Mouse (Mus musculus) heart, embryonic 11.5 days (tissue): ENCODE data around the gene Gm20547. TPM values are rescaled to one million over a fixed set of nuclear protein-coding genes. Genes with fewer than 3 reads are reported as not detected.
A peak's percentile ranks its signal among the peaks of the same experiment; 100 is the strongest.

Source experiments
- ATAC-seq: fragments of 200-750 bp; cut with Nextera tagmentation; replicated peaks from 2 replicates; pipeline ENCODE4 v1.8.0; 2017; ENCODE audit warnings: moderate library complexity; ENCODE audit not compliant: insufficient number of reproducible peaks, low FRiP score, low TSS enrichment
- H3K27ac ChIP-seq: fragments of 300-500 bp; sonication (generic); 2 replicates; pipeline ENCODE4 v1.5.1; 2014; ENCODE audit warnings: mild to moderate bottlenecking, low read depth, low read length
- H3K27me3 ChIP-seq: fragments of 300-500 bp; sonication (generic); 2 replicates; pipeline ENCODE4 v1.6.1; 2014; ENCODE audit warnings: mild to moderate bottlenecking, low read length, mixed read lengths; ENCODE audit not compliant: control insufficient read depth, insufficient read depth
- H3K36me3 ChIP-seq: fragments of 300-500 bp; sonication (generic); 2 replicates; pipeline ENCODE4 v1.6.1; 2014; ENCODE audit warnings: mild to moderate bottlenecking, low read length, moderate library complexity, mixed read lengths; ENCODE audit not compliant: control insufficient read depth, insufficient read depth
- H3K4me1 ChIP-seq: fragments of 300-500 bp; sonication (generic); 2 replicates; pipeline ENCODE4 v1.6.1; 2014; ENCODE audit warnings: low read length; ENCODE audit not compliant: control insufficient read depth, insufficient read depth
- H3K4me2 ChIP-seq: fragments of 300-500 bp; sonication (generic); 2 replicates; pipeline ENCODE4 v1.6.1; 2014; ENCODE audit warnings: mild to moderate bottlenecking, moderate library complexity
- H3K4me3 ChIP-seq: fragments of 300-500 bp; sonication (generic); 2 replicates; pipeline ENCODE4 v1.5.1; 2014; ENCODE audit warnings: low read depth, low read length
- H3K9ac ChIP-seq: fragments of 300-500 bp; sonication (generic); 2 replicates; pipeline ENCODE4 v1.6.1; 2014; ENCODE audit warnings: mild to moderate bottlenecking, low read depth, low read length, moderate library complexity
- H3K9me3 ChIP-seq: fragments of 300-500 bp; sonication (generic); replicated peaks from 2 replicates; pipeline ENCODE4 v1.6.1; 2016; ENCODE audit warnings: low read length; ENCODE audit not compliant: control insufficient read depth
- WGBS: fragments of 180-500 bp; shearing (Covaris S2); extraction: QIAGEN DNeasy Blood & Tissue Kit; methylation state at CpG from one replicate; pipeline ENCODE4 v1.1.7; 2014; ENCODE audit not compliant: insufficient replicate concordance; 5-methylcytosine and 5-hydroxymethylcytosine counted together
- polyA plus RNA-seq: library from polyadenylated mRNA; unstranded; fragments of >200 nt; fragmentation: Nextera tagmentation; extraction: Ambion mirVana; gene quantifications from 2 replicates; pipeline ENCODE4 v1.2.1, GENCODE M21; 2014

Gene Gm20547
- not detected in 2 replicates for polyA plus RNA-seq

DNA sequence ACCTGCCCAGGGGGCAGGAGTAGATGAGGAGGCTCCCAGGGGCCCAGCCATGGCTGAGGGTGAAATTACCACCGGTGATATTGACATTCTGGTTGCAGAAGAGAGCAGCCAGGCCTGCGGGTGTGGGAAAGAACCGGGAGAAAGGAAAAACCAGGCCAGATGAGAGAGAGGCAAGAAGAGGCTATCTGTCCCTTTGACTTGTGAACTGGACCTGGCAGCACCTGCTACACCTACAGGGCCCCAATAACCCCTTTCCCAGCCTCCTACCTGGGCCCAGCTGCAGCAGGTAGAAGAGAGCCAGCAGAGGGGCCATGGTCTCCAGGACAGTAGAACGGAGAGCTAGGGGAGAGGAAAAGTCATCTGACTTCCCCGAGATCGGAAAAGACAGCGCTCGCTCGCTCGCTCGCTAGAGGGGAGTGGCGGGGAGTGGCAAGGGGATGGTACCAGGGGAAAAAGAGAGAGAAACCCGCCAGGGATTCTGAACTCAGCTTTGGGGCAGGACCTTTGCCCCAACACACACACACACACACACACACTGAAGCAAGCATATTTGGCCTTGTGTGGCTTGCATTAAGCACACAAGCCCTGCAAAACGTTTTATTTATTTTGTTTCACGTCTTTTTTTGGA, at the start of gene Gm20547:
Gm20547 (minus strand) TSS at position 360 of the 628 bp plus-strand sequence.
- ATAC-seq = no peak
- 0 out of 2 replicates have a peak within 1 kb of the TSS, but pooled peaks have one; percentile 0 for H3K4me3 ChIP-seq

DNA sequence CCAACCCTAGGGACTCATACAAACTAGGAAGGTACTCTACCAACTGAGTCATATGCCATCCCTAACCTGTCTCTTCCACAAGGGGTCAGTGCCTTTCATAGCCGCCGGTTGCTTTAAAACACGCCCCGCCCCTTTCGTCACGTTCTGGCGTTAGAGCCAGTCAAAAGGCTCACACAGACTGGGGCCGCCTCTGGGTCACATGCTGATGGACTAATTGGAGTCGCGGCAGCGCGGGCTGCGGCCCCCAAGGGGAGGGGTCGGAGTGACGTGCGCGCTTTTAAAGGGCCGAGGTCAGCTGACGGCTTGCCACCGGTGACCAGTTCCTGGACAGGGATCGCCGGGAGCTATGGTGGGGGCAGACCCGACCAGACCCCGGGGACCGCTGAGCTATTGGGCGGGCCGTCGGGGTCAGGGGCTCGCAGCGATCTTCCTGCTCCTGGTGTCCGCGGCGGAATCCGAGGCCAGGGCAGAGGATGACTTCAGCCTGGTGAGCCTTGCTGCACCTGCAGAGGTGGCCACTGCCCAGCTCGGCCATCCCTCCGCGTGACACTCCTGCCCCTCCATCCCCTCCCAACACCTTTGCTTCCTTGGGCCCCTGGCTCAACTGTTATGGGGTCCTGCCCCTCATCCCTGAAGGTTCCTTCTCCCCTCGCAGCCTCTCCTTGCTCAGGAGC, 49.4 kb upstream of the Gm20547 start, which contains the start of gene Neu1:
Neu1 (plus strand) TSS at position 193 of the 674 bp plus-strand sequence.
- no peaks in the 10 kb centered on the region for H3K27me3 ChIP-seq
- H3K27ac ChIP-seq = no peak within 1 kb of the TSS
- peak within 1 kb of the TSS; percentile 68 for H3K4me3 ChIP-seq
- no peaks in the 10 kb centered on the region for H3K9me3 ChIP-seq
- H3K36me3 ChIP-seq = 0 out of 2 replicates have a peak, but pooled peaks cover 4% of the 10 kb centered on the region
- H3K4me1 ChIP-seq = peaks cover 7% of the 10 kb centered on the region; the same call in 1 of the 2 replicates
- peak within 1 kb of the TSS; percentile 97 for H3K4me2 ChIP-seq
- H3K9ac ChIP-seq = peak within 1 kb of the TSS; percentile 80
- 1% methylated on average over 38 of the region's 38 CpGs for WGBS
- ATAC-seq = peak; percentile 92

More for the DNA sequence above, at the start of gene Gm20547:
- H3K4me2 ChIP-seq = peak within 1 kb of the TSS; percentile 36
- H3K27ac ChIP-seq = no peak within 1 kb of the TSS
- H3K9ac ChIP-seq = peak within 1 kb of the TSS; percentile 8; the same call in 1 of the 2 replicates
- peaks cover 8% of the 10 kb centered on the region; the same call in 1 of the 2 replicates for H3K4me1 ChIP-seq
- H3K9me3 ChIP-seq = no peaks in the 10 kb centered on the region
- H3K27me3 ChIP-seq = no peaks in the 10 kb centered on the region; the same call in 1 of the 2 replicates
- no peaks in the 10 kb centered on the region for H3K36me3 ChIP-seq
- 12% methylated on average over 15 of the region's 15 CpGs for WGBS

DNA sequence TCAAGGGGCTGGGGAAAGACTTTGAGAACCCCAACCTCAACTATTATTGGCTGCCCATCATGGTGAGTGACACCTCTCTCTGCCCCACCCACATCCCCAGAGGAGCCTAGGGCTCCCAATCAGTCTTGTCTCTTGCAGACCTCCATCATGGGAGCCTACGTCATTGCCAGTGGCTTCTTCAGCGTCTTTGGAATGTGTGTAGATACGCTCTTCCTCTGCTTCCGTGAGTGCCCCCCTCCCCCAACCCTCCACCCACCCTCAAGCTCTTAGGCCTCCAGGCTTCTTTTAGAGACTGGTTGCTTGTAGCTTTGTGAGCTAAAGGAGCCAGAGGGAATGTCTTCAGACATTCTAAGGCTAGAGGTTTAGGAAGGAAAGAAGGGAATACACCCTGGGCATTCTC, 47.0 kb upstream of the Gm20547 start:
- H3K9ac ChIP-seq = no peak overlapping the region
- no peak overlapping the region for H3K4me2 ChIP-seq
- H3K4me1 ChIP-seq = peaks cover 7% of the 10 kb centered on the region; the same call in 1 of the 2 replicates
- H3K4me3 ChIP-seq = no peak overlapping the region
- H3K9me3 ChIP-seq = no peaks in the 10 kb centered on the region
- 32% methylated on average over 4 of the region's 4 CpGs for WGBS
- no peak overlapping the region for H3K27ac ChIP-seq
- H3K36me3 ChIP-seq = 0 out of 2 replicates have a peak, but pooled peaks cover 2% of the 10 kb centered on the region
- no peak for ATAC-seq
- H3K27me3 ChIP-seq = no peaks in the 10 kb centered on the region

DNA sequence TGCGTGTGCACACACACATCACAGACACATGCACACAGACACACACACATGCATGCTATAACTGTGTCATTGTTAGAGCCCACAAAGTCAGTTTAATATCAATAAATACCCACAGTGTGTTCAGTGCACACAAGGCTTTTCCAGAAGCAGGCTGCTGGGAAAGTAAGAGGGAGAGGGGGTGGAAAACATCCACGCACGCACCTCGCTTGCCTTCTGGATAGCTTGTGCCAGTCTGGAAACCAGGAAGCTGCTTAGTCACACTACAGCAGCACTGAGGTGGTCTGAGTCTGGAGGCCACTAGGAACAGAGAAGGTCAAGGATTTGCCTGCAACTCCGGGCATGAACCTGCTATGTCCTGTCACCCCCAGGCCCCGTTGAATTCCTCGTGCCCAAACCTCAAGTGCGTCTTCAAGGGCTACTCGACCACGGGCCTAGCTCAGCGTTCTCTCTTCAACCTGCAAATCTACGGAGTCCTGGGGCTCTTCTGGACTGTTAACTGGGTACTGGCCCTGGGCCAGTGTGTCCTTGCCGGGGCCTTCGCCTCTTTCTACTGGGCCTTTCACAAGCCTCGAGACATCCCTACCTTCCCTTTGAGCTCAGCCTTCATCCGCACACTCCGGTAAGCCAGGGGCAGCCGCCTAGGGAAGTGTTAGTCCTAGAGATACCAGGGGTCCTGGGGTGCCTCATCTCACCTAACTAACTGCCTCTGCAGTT, 45.6 kb upstream of the Gm20547 start:
- Histone ChIP-seq H3K4me1 (peaks cover 7% of the 10 kb centered on the region; the same call in 1 of the 2 replicates), H3K9me3 (no peaks in the 10 kb centered on the region), H3K4me3 (no peak overlapping the region), H3K27ac (no peak overlapping the region), H3K4me2 (no peak overlapping the region), H3K9ac (no peak overlapping the region), H3K27me3 (no peaks in the 10 kb centered on the region), H3K36me3 (no peaks in the 10 kb centered on the region)
- WGBS = 84% methylated on average over 18 of the region's 18 CpGs
- ATAC-seq = no peak

DNA sequence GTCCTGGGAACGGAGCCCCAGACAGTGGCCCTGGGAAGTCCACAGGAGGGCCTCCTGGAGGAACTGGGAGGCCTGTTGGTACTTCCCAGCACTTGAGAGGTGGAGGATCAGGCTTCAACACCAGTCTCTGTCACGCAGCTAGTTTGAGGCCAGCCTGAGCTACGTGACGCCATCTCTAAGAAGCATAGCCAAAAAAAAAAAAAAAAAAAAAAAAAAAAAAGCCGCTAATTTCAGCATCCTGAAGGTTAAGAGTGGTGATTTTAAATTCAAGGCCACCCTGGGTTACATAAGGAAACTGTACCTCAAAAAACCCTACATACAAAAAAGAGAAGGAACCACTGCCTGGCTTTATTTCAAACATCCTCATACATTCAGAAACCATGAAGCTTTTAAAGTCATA, 42.4 kb upstream of the Gm20547 start:
- Histone ChIP-seq H3K27ac (no peak overlapping the region), H3K36me3 (no peaks in the 10 kb centered on the region), H3K9me3 (no peaks in the 10 kb centered on the region), H3K9ac (no peak overlapping the region), H3K4me3 (no peak overlapping the region), H3K4me1 (0 out of 2 replicates have a peak, but pooled peaks cover 2% of the 10 kb centered on the region), H3K27me3 (no peaks in the 10 kb centered on the region), H3K4me2 (no peak overlapping the region)
- no peak for ATAC-seq
- WGBS = 61% methylated on average over 5 of the region's 5 CpGs

DNA sequence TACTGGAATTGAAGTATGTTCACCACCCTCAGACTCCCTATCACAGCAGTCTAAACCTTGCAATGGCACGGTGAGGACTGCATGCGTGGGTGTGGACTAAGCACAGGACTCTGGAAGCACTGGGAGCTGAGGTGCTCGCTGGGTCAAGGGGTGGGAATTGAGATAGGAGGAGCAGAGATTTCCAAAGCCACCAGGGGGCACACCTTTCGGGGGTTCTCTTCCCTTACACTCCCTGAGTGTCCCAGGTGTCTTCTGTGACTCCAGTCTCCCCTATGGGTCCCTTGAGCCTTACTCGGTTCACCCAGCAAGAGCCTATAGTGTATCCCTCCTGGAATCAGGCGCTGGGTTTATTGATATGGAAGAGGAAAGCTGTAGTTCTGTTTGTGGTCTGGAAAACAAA, 41.1 kb upstream of the Gm20547 start:
- WGBS = 43% methylated on average over 6 of the region's 6 CpGs
- Histone ChIP-seq H3K4me1 (no peaks in the 10 kb centered on the region), H3K4me2 (no peak overlapping the region), H3K27me3 (no peaks in the 10 kb centered on the region), H3K36me3 (no peaks in the 10 kb centered on the region), H3K27ac (no peak overlapping the region), H3K4me3 (no peak overlapping the region), H3K9me3 (no peaks in the 10 kb centered on the region), H3K9ac (no peak overlapping the region)
- no peak for ATAC-seq

DNA sequence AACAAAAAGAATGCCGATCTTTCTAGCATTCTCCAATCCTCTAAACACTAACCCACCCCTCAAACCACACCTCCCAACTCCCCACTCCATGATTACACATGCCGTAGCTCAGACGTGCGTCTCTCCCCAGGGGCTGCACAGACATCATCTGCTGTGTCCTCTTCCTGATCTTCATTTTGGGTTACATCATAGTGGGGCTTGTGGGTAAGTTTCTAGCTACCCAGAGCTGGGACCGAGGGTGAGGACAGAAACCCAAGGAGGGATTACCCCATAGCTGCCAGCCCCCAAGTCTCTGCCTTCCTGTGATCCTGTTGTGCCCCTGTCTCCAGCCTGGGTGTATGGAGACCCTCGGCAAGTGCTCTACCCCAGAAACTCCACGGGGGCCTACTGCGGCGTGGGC, 35.3 kb upstream of the Gm20547 start:
- no peak for ATAC-seq
- Histone ChIP-seq H3K27me3 (no peaks in the 10 kb centered on the region), H3K4me3 (no peak overlapping the region), H3K4me2 (no peak overlapping the region), H3K4me1 (no peaks in the 10 kb centered on the region), H3K9me3 (no peaks in the 10 kb centered on the region), H3K9ac (peak overlapping the region; percentile 28; the same call in 1 of the 2 replicates), H3K27ac (no peak overlapping the region), H3K36me3 (peaks cover 14% of the 10 kb centered on the region)
- WGBS = 64% methylated on average over 9 of the region's 9 CpGs

DNA sequence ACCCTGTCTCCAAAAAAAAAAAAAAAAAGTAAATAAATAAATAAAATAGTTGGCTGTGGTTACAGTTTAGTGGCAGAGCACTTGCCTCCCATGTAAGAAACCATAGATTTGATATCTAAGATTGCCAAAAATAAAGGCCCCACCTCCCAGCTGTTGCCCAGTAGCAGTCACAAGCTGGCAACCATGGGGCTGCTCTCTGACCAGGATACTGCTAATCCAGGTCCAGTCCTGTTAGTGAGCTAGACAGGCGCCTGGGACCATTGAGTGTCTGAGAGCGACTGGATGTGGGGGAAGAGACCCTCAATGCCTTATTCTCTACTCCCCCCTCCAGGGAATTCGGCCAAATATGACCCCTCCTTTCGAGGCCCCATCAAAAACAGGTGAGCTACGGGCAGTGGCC, 34.5 kb upstream of the Gm20547 start:
- Histone ChIP-seq H3K4me1 (no peaks in the 10 kb centered on the region), H3K4me3 (no peak overlapping the region), H3K4me2 (no peak overlapping the region), H3K27me3 (no peaks in the 10 kb centered on the region), H3K36me3 (peaks cover 23% of the 10 kb centered on the region), H3K27ac (no peak overlapping the region), H3K9ac (no peak overlapping the region), H3K9me3 (no peaks in the 10 kb centered on the region)
- 80% methylated on average over 5 of the region's 5 CpGs for WGBS
- no peak for ATAC-seq
